Mouse (Mus musculus) intestine, postnatal 0 days (tissue): Measurements from ENCODE around the gene Flt3l. TPM values are rescaled to one million over a fixed set of nuclear protein-coding genes. Genes with fewer than 3 reads are reported as not detected.

Experiments
- ATAC-seq: fragments of 200-750 bp; cut with Nextera tagmentation; 2 replicates; pipeline ENCODE4 v1.8.0; 2017; ENCODE audit warnings: mild to moderate bottlenecking, moderate TSS enrichment, moderate library complexity
- H3K27ac ChIP-seq: fragments of 300-500 bp; sonication (generic); 2 replicates; pipeline ENCODE4 v1.5.1; 2014; ENCODE audit warnings: mild to moderate bottlenecking, low read depth, low read length, moderate library complexity
- H3K27me3 ChIP-seq: fragments of 300-500 bp; sonication (generic); replicated peaks from 2 replicates; pipeline ENCODE4 v1.6.1; 2014; ENCODE audit warnings: low read length, mixed read lengths; ENCODE audit not compliant: control insufficient read depth, insufficient read depth
- H3K36me3 ChIP-seq: fragments of 300-500 bp; sonication (generic); 2 replicates; pipeline ENCODE4 v1.6.1; 2014; ENCODE audit warnings: mild to moderate bottlenecking, moderate library complexity; ENCODE audit not compliant: control insufficient read depth, insufficient read depth
- H3K4me1 ChIP-seq: fragments of 300-500 bp; sonication (generic); replicated peaks from 2 replicates; pipeline ENCODE4 v1.6.1; 2014; ENCODE audit warnings: antibody characterized with exemption, low read length, mixed read lengths; ENCODE audit not compliant: control insufficient read depth, insufficient read depth
- H3K4me2 ChIP-seq: fragments of 300-500 bp; sonication (generic); replicated peaks from 2 replicates; pipeline ENCODE4 v1.6.1; 2014; ENCODE audit warnings: low read depth, mild to moderate bottlenecking, moderate library complexity
- H3K4me3 ChIP-seq: fragments of 300-500 bp; sonication (generic); 2 replicates; pipeline ENCODE4 v1.5.1; 2014; ENCODE audit warnings: low read depth, low read length
- H3K9ac ChIP-seq: fragments of 300-500 bp; sonication (generic); 2 replicates; pipeline ENCODE4 v1.6.1; 2014; ENCODE audit warnings: mild to moderate bottlenecking, low read depth, low read length
- H3K9me3 ChIP-seq: fragments of 300-500 bp; sonication (generic); 2 replicates; pipeline ENCODE4 v1.6.1; 2016; ENCODE audit warnings: mixed run types; ENCODE audit not compliant: control insufficient read depth
- CTCF ChIP-seq: sonication (generic); IDR thresholded peaks from 2 replicates; pipeline ENCODE4 v1.5.1; 2016; ENCODE audit warnings: low read depth, mild to moderate bottlenecking, control low read depth, antibody characterized with exemption, moderate library complexity
- WGBS: fragments of 180-500 bp; shearing (Covaris S2); extraction: QIAGEN DNeasy Blood & Tissue Kit; methylation state at CpG from one replicate; pipeline ENCODE4 v1.1.7; 2014; 5-methylcytosine and 5-hydroxymethylcytosine counted together
- polyA plus RNA-seq: library from polyadenylated mRNA; unstranded; fragments of >200 nt; fragmentation: Nextera tagmentation; extraction: Ambion mirVana; gene quantifications from 2 replicates; pipeline ENCODE4 v1.2.1, GENCODE M21; 2015

Flt3l gene
- polyA plus RNA-seq, 1 experiment from 2014 or later: 2.7 TPM

DNA sequence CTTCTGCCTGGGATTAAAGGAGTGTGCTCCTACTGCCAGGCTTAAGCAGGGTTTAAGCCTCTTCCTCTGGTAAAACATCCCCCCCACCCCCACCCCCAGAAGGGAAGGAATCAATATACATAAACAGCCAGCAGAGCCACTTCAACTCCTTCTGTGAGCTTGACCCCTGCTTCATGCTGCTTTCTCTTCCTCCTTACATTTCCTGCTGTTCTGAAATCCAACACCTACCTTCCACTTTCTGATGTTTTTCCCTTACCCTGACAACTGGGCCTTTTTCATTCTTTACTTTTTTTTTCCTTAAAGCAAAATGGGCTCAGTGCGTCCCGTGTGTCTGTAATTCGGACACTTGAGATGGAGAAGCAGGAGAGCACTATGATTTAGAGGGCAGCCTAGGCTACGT lies 14.1 kb upstream of the Flt3l start:
- Histone ChIP-seq H3K9ac (no peak overlapping the region), H3K4me2 (no peak overlapping the region), H3K36me3 (peaks cover 39% of the 10 kb centered on the region), H3K4me3 (no peak overlapping the region), H3K9me3 (no peaks in the 10 kb centered on the region), H3K27ac (peak overlapping the region; percentile 41; the same call in 1 of the 2 replicates), H3K4me1 (peaks cover 8% of the 10 kb centered on the region; the same call in 1 of the 2 replicates), H3K27me3 (no peaks in the 10 kb centered on the region)
- ATAC-seq: no peak
- TF ChIP-seq CTCF: no peak
- WGBS: 69% methylated on average over 4 of the region's 4 CpGs

DNA sequence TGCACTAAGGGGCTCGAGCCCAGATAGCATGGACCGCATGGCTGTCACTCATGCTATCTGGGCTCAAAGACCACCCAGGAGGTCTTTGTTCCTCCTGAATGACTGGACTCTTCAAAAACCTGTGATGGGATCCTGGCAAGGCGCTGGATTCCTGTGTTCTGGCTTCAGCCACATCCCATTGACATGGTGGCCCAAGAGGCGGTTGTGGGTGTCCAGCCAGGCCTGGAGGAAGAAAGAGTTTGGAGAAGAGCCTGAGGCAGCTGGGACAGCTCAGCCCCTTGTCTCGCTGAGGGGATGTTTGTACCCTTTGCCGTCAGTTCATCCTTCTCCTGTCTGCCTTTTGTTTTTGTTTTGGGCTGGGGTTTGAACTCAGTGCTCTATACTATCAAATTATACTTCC lies 13.3 kb upstream of the Flt3l start:
- Histone ChIP-seq H3K36me3 (peaks cover 47% of the 10 kb centered on the region), H3K4me2 (no peak overlapping the region), H3K27me3 (no peaks in the 10 kb centered on the region), H3K4me3 (no peak overlapping the region), H3K9me3 (no peaks in the 10 kb centered on the region), H3K9ac (no peak overlapping the region), H3K27ac (no peak overlapping the region), H3K4me1 (peaks cover 5% of the 10 kb centered on the region; the same call in 1 of the 2 replicates)
- ATAC-seq: no peak
- TF ChIP-seq CTCF: no peak
- 66% methylated on average over 6 of the region's 6 CpGs for WGBS

DNA sequence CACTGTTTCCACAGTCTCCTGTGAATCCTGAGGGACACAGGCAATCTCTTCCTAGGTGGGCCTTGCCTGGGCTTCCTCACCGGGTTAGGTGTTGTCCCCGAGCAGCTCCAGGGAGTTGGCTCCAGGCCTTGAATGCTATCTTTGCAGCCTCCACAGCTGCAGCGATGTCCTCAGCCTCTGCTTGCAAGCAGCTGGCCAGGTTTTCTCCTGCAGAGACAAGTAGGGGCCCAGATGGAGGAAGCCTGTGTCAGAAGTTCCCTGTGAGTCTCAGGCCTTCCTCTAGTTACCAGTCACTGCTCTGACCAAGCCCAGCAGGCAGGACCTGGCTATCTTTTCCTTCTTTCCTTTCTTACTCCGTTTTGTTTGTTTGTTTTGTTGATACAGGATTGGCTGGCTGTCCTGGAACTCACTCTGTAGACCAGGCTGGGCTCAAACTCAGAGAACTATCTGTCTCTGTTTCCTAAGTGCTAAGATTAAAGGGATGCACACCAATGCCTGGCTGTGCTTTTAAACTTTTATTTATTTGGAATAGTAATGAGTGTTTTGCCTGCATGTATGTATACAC lies 12.4 kb upstream of the Flt3l start:
- Histone ChIP-seq H3K4me2 (no peak overlapping the region), H3K4me3 (no peak overlapping the region), H3K27me3 (no peaks in the 10 kb centered on the region), H3K9me3 (no peaks in the 10 kb centered on the region), H3K4me1 (peaks cover 5% of the 10 kb centered on the region; the same call in 1 of the 2 replicates), H3K36me3 (peaks cover 56% of the 10 kb centered on the region), H3K27ac (no peak overlapping the region), H3K9ac (no peak overlapping the region)
- no peak for ATAC-seq
- no peak for TF ChIP-seq CTCF
- WGBS: 54% methylated on average over 4 of the region's 4 CpGs

DNA sequence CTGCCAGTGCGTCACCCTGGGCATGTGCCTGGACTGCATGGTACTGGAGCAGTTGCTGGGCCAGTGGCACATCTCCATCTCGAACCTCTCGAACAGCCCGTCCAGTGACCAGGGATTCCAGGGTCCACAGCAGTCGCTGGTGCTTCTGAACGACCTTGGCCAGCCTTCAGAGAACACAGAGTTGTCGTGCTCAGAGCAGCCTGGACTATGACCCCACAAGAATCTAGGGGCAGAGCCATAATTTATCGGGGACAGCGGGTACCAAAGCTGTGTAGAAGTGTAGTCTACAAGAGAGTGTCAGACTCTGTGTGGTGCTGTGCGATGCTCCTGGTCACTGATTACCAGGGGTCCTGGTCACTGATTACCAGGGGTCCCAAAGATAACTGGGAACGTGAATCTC lies 11.7 kb upstream of the Flt3l start:
- no peak for ATAC-seq
- Histone ChIP-seq H3K4me1 (peaks cover 5% of the 10 kb centered on the region; the same call in 1 of the 2 replicates), H3K36me3 (peaks cover 62% of the 10 kb centered on the region), H3K27me3 (no peaks in the 10 kb centered on the region), H3K9me3 (no peaks in the 10 kb centered on the region), H3K27ac (no peak overlapping the region), H3K4me2 (no peak overlapping the region), H3K9ac (no peak overlapping the region), H3K4me3 (no peak overlapping the region)
- 57% methylated on average over 11 of the region's 11 CpGs for WGBS
- TF ChIP-seq CTCF: no peak

DNA sequence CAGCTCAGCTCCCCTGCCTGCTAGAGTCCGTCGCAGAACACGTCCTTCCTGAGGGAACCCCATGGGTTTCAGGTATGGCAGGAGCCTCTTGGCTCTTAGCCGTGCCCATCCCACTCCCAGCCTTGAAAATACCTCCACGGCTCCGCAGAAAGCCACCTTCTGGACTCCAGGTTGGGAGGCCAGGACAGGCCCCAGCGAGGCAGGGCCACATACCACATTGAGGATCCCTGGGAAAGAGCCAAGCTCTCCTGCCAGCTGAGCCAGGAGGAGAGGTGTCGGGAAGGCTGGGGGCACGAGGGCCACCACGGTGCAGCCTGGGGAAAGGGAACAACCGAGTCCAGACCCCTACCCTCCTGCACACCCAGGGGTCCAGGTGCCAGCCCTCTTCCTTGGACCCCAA lies 11.0 kb upstream of the Flt3l start:
- Histone ChIP-seq H3K36me3 (peaks cover 68% of the 10 kb centered on the region), H3K27me3 (no peaks in the 10 kb centered on the region), H3K27ac (no peak overlapping the region), H3K4me2 (no peak overlapping the region), H3K4me1 (peaks cover 5% of the 10 kb centered on the region; the same call in 1 of the 2 replicates), H3K4me3 (no peak overlapping the region), H3K9me3 (no peaks in the 10 kb centered on the region), H3K9ac (no peak overlapping the region)
- WGBS: 97% methylated on average over 11 of the region's 11 CpGs
- no peak for ATAC-seq
- TF ChIP-seq CTCF: no peak

DNA sequence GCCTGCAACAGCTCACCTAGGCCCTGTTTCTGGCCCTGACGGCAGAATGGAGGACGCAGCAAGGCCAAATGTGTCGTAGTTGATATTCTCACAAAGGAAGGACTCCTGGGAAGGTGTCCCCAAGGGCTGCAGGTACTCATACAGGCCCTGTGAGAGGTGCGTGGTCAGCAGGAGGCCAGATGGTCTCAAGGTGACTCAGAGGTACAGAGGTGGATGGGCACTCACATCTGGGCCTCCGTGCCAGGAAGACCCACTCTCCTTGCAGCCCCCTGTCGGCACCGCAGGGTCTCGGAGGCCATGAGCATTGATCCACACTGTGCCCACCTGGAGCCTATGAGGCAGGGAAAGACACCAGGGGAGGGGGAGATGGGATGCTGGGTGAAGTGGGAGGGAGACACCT lies 9.2 kb upstream of the Flt3l start:
- no peak for ATAC-seq

More for the DNA sequence above, 9.2 kb upstream of the Flt3l start:
- Histone ChIP-seq H3K27me3 (no peaks in the 10 kb centered on the region), H3K4me1 (no peaks in the 10 kb centered on the region), H3K9me3 (no peaks in the 10 kb centered on the region), H3K27ac (no peak overlapping the region), H3K9ac (no peak overlapping the region), H3K36me3 (peaks cover 81% of the 10 kb centered on the region), H3K4me3 (no peak overlapping the region), H3K4me2 (no peak overlapping the region)
- WGBS: 97% methylated on average over 8 of the region's 8 CpGs
- TF ChIP-seq CTCF: no peak
